Mouse (Mus musculus): ENCODE data around the gene Zfp579. TPM values are rescaled to one million over a fixed set of nuclear protein-coding genes. Genes with fewer than 3 reads are reported as not detected.
"Not testable (repeated sequence)": the region's sequence is repeated elsewhere in the genome, so short reads cannot be mapped to it uniquely, and the experiment has no call there.

The Zfp579 gene
- total RNA-seq (2021): 10 to 100 TPM; 25.1 to 27.8 TPM
- long read RNA-seq, experiment 1, transcript Zfp579-206 (1 exons, 2,489 nt): minor isoform, 6 of 22 reads
- long read RNA-seq, experiment 1, transcript Zfp579-201 (2 exons, 2,157 nt): major isoform, 16 of 22 reads
- long read RNA-seq, experiment 1, partial matches to known transcripts: 0 of 22 reads
- long read RNA-seq, experiment 1, other reads (novel, unspliced or antisense): 0 of 22 reads
- long read RNA-seq, experiment 2, transcript Zfp579-201 (2 exons, 2,157 nt): minor isoform, 9 of 19 reads
- long read RNA-seq, experiment 2, transcript Zfp579-206 (1 exons, 2,489 nt): major isoform, 10 of 19 reads
- long read RNA-seq, experiment 2, partial matches to known transcripts: 0 of 19 reads
- long read RNA-seq, experiment 2, other reads (novel, unspliced or antisense): 0 of 19 reads

- DNase-seq (ENCODE audit: low spot score in 2 of 2): peak; percentile 91 to 95
These were observed at the start of gene Zfp579 for GRCm38 (mm10) chr7:4996003-4996895. Gene Zfp579, minus strand, starts transcription at chr7:4996158.

GRCm38 (mm10) chr7:5044981-5045380, 49.0 kb upstream of the Zfp579 start:
- no peak for DNase-seq (ENCODE audit: low spot score in 2 of 2)

- DNase-seq (ENCODE audit: low spot score in 2 of 2): no peak
These were observed 43.0 kb upstream of the Zfp579 start for GRCm38 (mm10) chr7:5038940-5039339.

- DNase-seq (ENCODE audit: low spot score in 2 of 2): peak; percentile 87 to 91
These were observed 42.3 kb upstream of the Zfp579 start, which contains the start of gene Zfp784 for GRCm38 (mm10) chr7:5038109-5038732. Gene Zfp784, minus strand, starts transcription at chr7:5038446.

- no peak for DNase-seq (ENCODE audit: low spot score in 2 of 2)
These were observed 41.5 kb upstream of the Zfp579 start for GRCm38 (mm10) chr7:5037467-5037866.

- no peak for DNase-seq (ENCODE audit: low spot score in 2 of 2)
These were observed 41.1 kb upstream of the Zfp579 start for GRCm38 (mm10) chr7:5037026-5037425.

GRCm38 (mm10) chr7:5036136-5036535, 40.2 kb upstream of the Zfp579 start:
- no peak for DNase-seq (ENCODE audit: low spot score in 2 of 2)

GRCm38 (mm10) chr7:5035628-5036027, 39.7 kb upstream of the Zfp579 start:
- no peak for DNase-seq (ENCODE audit: low spot score in 2 of 2)

- DNase-seq (ENCODE audit: low spot score in 2 of 2): no peak
These were observed 37.9 kb upstream of the Zfp579 start, which contains the start of gene 4632433K11Rik for GRCm38 (mm10) chr7:5033818-5034217. Gene 4632433K11Rik, plus strand, starts transcription at chr7:5034118.

GRCm38 (mm10) chr7:5031496-5031895, 35.5 kb upstream of the Zfp579 start:
- DNase-seq (ENCODE audit: low spot score in 2 of 2): no peak

GRCm38 (mm10) chr7:5030554-5031275, 34.8 kb upstream of the Zfp579 start:
- no peak for DNase-seq (ENCODE audit: low spot score in 2 of 2)

- DNase-seq (ENCODE audit: low spot score in 2 of 2): no peak
These were observed 34.0 kb upstream of the Zfp579 start for GRCm38 (mm10) chr7:5029946-5030345.

GRCm38 (mm10) chr7:5029543-5029942, 33.6 kb upstream of the Zfp579 start:
- no peak for DNase-seq (ENCODE audit: low spot score in 2 of 2)

- DNase-seq (ENCODE audit: low spot score in 2 of 2): no peak
These were observed 25.2 kb upstream of the Zfp579 start for GRCm38 (mm10) chr7:5021197-5021596.

- no peak for DNase-seq (ENCODE audit: low spot score in 2 of 2)
These were observed 24.7 kb upstream of the Zfp579 start for GRCm38 (mm10) chr7:5020685-5021084.

GRCm38 (mm10) chr7:5020000-5020681, 24.2 kb upstream of the Zfp579 start, which contains the start of the genes Zfp865 and Ccdc106:
Gene Zfp865, plus strand, starts transcription at chr7:5020376.
Gene Ccdc106, plus strand, starts transcription at chr7:5020553.
- peak; percentile 99 for DNase-seq (ENCODE audit: low spot score in 2 of 2)

- DNase-seq (ENCODE audit: low spot score in 2 of 2): not testable (repeated sequence)
These were observed 23.6 kb upstream of the Zfp579 start for GRCm38 (mm10) chr7:5019576-5019975.

GRCm38 (mm10) chr7:5017931-5018330, 22.0 kb upstream of the Zfp579 start:
- no peak for DNase-seq (ENCODE audit: low spot score in 2 of 2)

- no peak for DNase-seq (ENCODE audit: low spot score in 2 of 2)
These were observed 21.4 kb upstream of the Zfp579 start for GRCm38 (mm10) chr7:5017352-5017751.

- no peak for DNase-seq (ENCODE audit: low spot score in 2 of 2)
These were observed 21.0 kb upstream of the Zfp579 start for GRCm38 (mm10) chr7:5016920-5017319.

Data from left cerebral cortex, adult 18-20 months (tissue).